Mouse (Mus musculus) erythroblast, adult 5-6 weeks (primary cell): Measurements from ENCODE around the gene Fam102b. TPM values are rescaled to one million over a fixed set of nuclear protein-coding genes. Genes with fewer than 3 reads are reported as not detected.

ENCODE experiments used
- ATAC-seq: replicated peaks from 2 replicates; pipeline ENCODE4 v1.8.0; 2016; ENCODE audit warnings: moderate number of reproducible peaks, mild to moderate bottlenecking, moderate TSS enrichment, inconsistent platforms; ENCODE audit not compliant: poor library complexity, low FRiP score, severe bottlenecking
- total RNA-seq, 2 experiments: library from RNA; stranded (forward) in 1 of 2; stranded (reverse) in 1 of 2; fragments of 150-400 nt in 1 of 2; fragments of 200-764, 138-1000 nt in 1 of 2; gene quantifications; 2 replicates each; pipeline versions ENCODE4 v1.2.3 to v1.2.4; 2015 to 2017; ENCODE audit warnings: low replicate concordance in 2 of 2

Fam102b gene
- total RNA-seq, 2 experiments from 2014 or later, result 6.5 to 10.2 TPM

GRCm38 (mm10) chr3:108964361-108965044 is 62.9 kb downstream of the Fam102b start:
- ATAC-seq, result no peak

GRCm38 (mm10) chr3:108963776-108964175 is 63.6 kb downstream of the Fam102b start:
- ATAC-seq, result no peak

- ATAC-seq, result no peak
Observed at GRCm38 (mm10) chr3:108963278-108963677, 64.1 kb downstream of the Fam102b start.

GRCm38 (mm10) chr3:108961655-108962054 is 65.8 kb downstream of the Fam102b start:
- no peak for ATAC-seq

GRCm38 (mm10) chr3:108961226-108961625 is 66.2 kb downstream of the Fam102b start:
- no peak for ATAC-seq

GRCm38 (mm10) chr3:108959680-108960295 is 67.6 kb downstream of the Fam102b start:
- ATAC-seq, result no peak

GRCm38 (mm10) chr3:108957976-108958375 is 69.4 kb downstream of the Fam102b start:
- ATAC-seq, result no peak

GRCm38 (mm10) chr3:108940996-108941395 is 86.4 kb downstream of the Fam102b start:
- no peak for ATAC-seq

GRCm38 (mm10) chr3:108940001-108940633 is 87.3 kb downstream of the Fam102b start, which contains the start of gene Gm9857:
TSS of gene Gm9857 (minus strand) at chr3:108940445.
- no peak for ATAC-seq

GRCm38 (mm10) chr3:108939573-108939972 is 87.8 kb downstream of the Fam102b start, which contains the start of gene Henmt1:
TSS of gene Henmt1 (plus strand) at chr3:108939873.
- ATAC-seq, result no peak

GRCm38 (mm10) chr3:108938691-108939090 is 88.7 kb downstream of the Fam102b start:
- ATAC-seq, result no peak

GRCm38 (mm10) chr3:108933557-108933956 is 93.8 kb downstream of the Fam102b start:
- no peak for ATAC-seq

- no peak for ATAC-seq
Observed at GRCm38 (mm10) chr3:108926308-108926707, 101.1 kb downstream of the Fam102b start.

- ATAC-seq, result no peak
Observed at GRCm38 (mm10) chr3:108925677-108926076, 101.7 kb downstream of the Fam102b start.

GRCm38 (mm10) chr3:108921822-108922221 is 105.6 kb downstream of the Fam102b start:
- ATAC-seq, result peak; percentile 87

Other genes with a start within 250 kb of the Fam102b start
- 15.8 and 25.7 TPM in 2 replicates for gene Stxbp3, start 187.1 kb downstream of the Fam102b start, total RNA-seq (2015; ENCODE audit: low replicate concordance)
- gene Stxbp3, start 187.1 kb downstream of the Fam102b start, total RNA-seq (2017; ENCODE audit: low replicate concordance), result 16.0 and 21.0 TPM in 2 replicates
- gene Fndc7, start 137.6 kb downstream of the Fam102b start, total RNA-seq (2015; ENCODE audit: low replicate concordance), result not detected in 2 replicates
- gene Fndc7, start 137.6 kb downstream of the Fam102b start, total RNA-seq (2017; ENCODE audit: low replicate concordance), result 0.14 and 1.4 TPM in 2 replicates
- gene Prpf38b, start 115.9 kb downstream of the Fam102b start, total RNA-seq (2015; ENCODE audit: low replicate concordance), result 51.4 and 52.3 TPM in 2 replicates
- gene Prpf38b, start 115.9 kb downstream of the Fam102b start, total RNA-seq (2017; ENCODE audit: low replicate concordance), result 128 and 134 TPM in 2 replicates
- gene Henmt1, start 87.7 kb downstream of the Fam102b start, total RNA-seq (2015; ENCODE audit: low replicate concordance), result not detected in 2 replicates
- gene Henmt1, start 87.7 kb downstream of the Fam102b start, total RNA-seq (2017; ENCODE audit: low replicate concordance), result not detected in 2 replicates
- not detected in 2 replicates for gene Gm9857, start 87.2 kb downstream of the Fam102b start, total RNA-seq (2015; ENCODE audit: low replicate concordance)
- gene Gm9857, start 87.2 kb downstream of the Fam102b start, total RNA-seq (2017; ENCODE audit: low replicate concordance), result not detected in 2 replicates
- not detected in 2 replicates for gene Slc25a54, start 52.9 kb upstream of the Fam102b start, total RNA-seq (2015; ENCODE audit: low replicate concordance)
- not detected in 2 replicates for gene Slc25a54, start 52.9 kb upstream of the Fam102b start, total RNA-seq (2017; ENCODE audit: low replicate concordance)
- gene Slc25a24, start 95.5 kb upstream of the Fam102b start, total RNA-seq (2015; ENCODE audit: low replicate concordance), result 14.8 and 18.8 TPM in 2 replicates
- 25.9 and 28.1 TPM in 2 replicates for gene Slc25a24, start 95.5 kb upstream of the Fam102b start, total RNA-seq (2017; ENCODE audit: low replicate concordance)